Mouse (Mus musculus) forebrain, embryonic 15.5 days (tissue): ENCODE measurements at regions not wholly inside any gene's neighbourhood (a gene's known extent, or its start where the extent isn't known, plus 50 kb on each side); places are given as distances from the start of the nearest gene placed in this dataset.
"Not testable (repeated sequence)": the region's sequence is repeated elsewhere in the genome, so short reads cannot be mapped to it uniquely, and the experiment has no call there.

Experiments used
- ATAC-seq: fragments of 200-750 bp; cut with Nextera tagmentation; replicated peaks from 2 replicates; pipeline ENCODE4 v1.8.0; 2017; ENCODE audit warnings: mild to moderate bottlenecking, moderate TSS enrichment, moderate library complexity
- H3K27ac ChIP-seq: fragments of 300-500 bp; sonication (generic); replicated peaks from 2 replicates; pipeline ENCODE4 v1.5.1; 2015; ENCODE audit warnings: mild to moderate bottlenecking, inconsistent platforms
- H3K27me3 ChIP-seq: fragments of 300-500 bp; sonication (generic); 2 replicates; pipeline ENCODE4 v1.6.1; 2015; ENCODE audit warnings: inconsistent platforms
- H3K36me3 ChIP-seq: fragments of 300-500 bp; sonication (generic); 2 replicates; pipeline ENCODE4 v1.6.1; 2015; ENCODE audit warnings: mild to moderate bottlenecking, inconsistent platforms
- H3K4me1 ChIP-seq: fragments of 300-500 bp; sonication (generic); 2 replicates; pipeline ENCODE4 v1.6.1; 2015; ENCODE audit warnings: inconsistent platforms
- H3K4me2 ChIP-seq: fragments of 300-500 bp; sonication (generic); replicated peaks from 2 replicates; pipeline ENCODE4 v1.6.1; 2015; ENCODE audit warnings: mild to moderate bottlenecking, inconsistent platforms
- H3K4me3 ChIP-seq: fragments of 300-500 bp; sonication (generic); 2 replicates; pipeline ENCODE4 v1.5.1; 2015; ENCODE audit warnings: mild to moderate bottlenecking, inconsistent platforms
- H3K9ac ChIP-seq: fragments of 300-500 bp; sonication (generic); replicated peaks from 2 replicates; pipeline ENCODE4 v1.6.1; 2015; ENCODE audit warnings: mild to moderate bottlenecking, inconsistent platforms
- H3K9me3 ChIP-seq: fragments of 300-500 bp; sonication (generic); 2 replicates; pipeline ENCODE4 v1.6.1; 2016; ENCODE audit warnings: inconsistent platforms
- WGBS: fragments of 180-500 bp; shearing (Covaris S2); methylation state at CpG from one replicate; pipeline ENCODE4 v1.1.7; 2015; ENCODE audit warnings: mixed read lengths; 5-methylcytosine and 5-hydroxymethylcytosine counted together

DNA sequence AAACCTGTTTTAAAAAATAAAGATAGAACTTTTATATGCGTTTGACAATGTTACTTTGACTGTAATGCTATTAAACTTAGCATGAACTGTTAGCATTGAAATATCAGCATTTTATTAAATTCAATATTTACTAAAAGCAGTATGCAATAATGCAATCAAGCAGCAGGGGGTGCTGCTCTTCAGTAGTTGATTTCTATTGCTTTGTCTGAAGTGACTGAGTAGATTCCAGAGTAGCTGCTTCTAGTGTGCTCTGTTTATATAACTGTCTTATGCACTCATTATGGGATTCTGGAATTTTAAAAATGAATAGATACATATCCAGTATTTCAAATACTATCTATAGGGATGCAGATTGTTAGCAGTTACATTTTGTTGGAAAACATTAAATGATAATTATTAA is 146.2 kb downstream of the Gm28710 start:
- Histone ChIP-seq H3K4me1 (no peaks in the 10 kb centered on the region), H3K4me3 (no peak overlapping the region), H3K27me3 (no peaks in the 10 kb centered on the region), H3K4me2 (no peak overlapping the region), H3K9ac (no peak overlapping the region), H3K27ac (no peak overlapping the region), H3K9me3 (no peaks in the 10 kb centered on the region), H3K36me3 (no peaks in the 10 kb centered on the region)
- ATAC-seq = peak; percentile 71
- WGBS = 61% methylated on average over 1 of the region's 1 CpGs

DNA sequence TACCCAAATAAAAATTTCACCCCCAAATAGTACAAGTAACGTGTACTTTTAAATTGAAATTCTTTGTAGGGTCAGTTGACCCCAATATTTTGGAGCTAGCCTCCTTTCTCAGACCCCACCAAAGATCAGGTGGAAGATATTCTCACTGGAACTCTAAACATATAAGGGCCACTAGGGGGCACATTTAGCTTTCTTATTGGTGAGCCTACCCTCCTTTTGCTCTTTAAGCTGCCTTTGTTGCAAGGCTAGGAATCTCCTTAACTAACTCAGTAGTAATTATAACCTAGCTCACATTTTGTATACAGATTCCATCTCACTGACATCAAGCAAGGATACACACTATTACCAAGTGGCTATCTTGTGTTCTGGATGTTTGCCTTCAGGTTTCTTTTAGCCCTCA is 155.8 kb downstream of the Gm28710 start:
- no peaks in the 10 kb centered on the region for H3K4me1 ChIP-seq
- H3K9me3 ChIP-seq = no peaks in the 10 kb centered on the region
- no peak overlapping the region for H3K4me3 ChIP-seq
- H3K36me3 ChIP-seq = no peaks in the 10 kb centered on the region
- 27% methylated on average over 1 of the region's 1 CpGs for WGBS
- H3K27ac ChIP-seq = no peak overlapping the region
- no peak overlapping the region for H3K9ac ChIP-seq
- no peak overlapping the region for H3K4me2 ChIP-seq
- ATAC-seq = peak; percentile 78
- no peaks in the 10 kb centered on the region for H3K27me3 ChIP-seq

DNA sequence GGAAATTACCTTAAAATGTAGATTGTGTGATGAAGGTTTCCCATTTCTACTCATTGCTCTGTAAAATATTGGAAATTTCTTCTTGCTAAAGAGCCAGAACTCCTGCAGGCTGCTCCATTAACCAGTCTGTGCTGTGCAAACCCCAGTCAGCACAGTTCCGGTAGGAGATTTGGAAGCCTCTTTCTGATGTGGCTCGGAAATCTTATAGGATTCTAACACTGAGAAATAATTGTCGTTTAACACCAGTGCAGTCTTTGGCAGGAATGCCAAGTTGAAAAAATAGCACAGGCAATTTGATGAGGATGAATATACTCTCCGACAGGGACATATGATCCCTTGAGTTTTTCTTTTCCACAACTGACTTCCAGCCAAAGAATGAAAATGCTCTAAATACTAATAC is 176.1 kb downstream of the Gm28710 start:
- no peak overlapping the region for H3K4me2 ChIP-seq
- H3K4me1 ChIP-seq = no peaks in the 10 kb centered on the region
- H3K27me3 ChIP-seq = no peaks in the 10 kb centered on the region
- H3K9ac ChIP-seq = no peak overlapping the region
- 50% methylated on average over 4 of the region's 4 CpGs for WGBS
- H3K4me3 ChIP-seq = no peak overlapping the region
- peak; percentile 51 for ATAC-seq
- peak overlapping the region; percentile 19; the same call in 1 of the 2 replicates for H3K27ac ChIP-seq
- no peaks in the 10 kb centered on the region for H3K36me3 ChIP-seq
- H3K9me3 ChIP-seq = no peaks in the 10 kb centered on the region

DNA sequence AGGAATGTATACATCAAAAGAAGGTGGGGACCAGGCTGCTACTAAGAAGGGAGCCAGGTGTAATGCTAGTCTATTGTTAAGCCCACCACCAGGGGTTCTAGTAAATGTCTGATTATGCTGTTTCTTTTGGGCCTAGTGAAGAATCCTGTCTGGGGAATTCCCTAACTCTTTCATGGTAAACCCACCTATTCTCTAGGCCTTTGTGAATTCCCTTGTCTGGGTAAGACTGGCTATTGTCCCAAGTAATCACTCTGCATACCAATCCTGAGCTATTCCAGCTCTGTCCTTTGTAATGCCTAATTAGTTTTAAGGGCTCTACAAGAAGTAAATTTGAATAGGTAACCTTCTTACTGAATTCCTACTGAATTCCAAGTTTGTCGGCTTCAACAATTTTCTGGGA is 177.2 kb downstream of the Gm28710 start:
- not testable (repeated sequence) for H3K9me3 ChIP-seq, ATAC-seq, H3K4me2 ChIP-seq, H3K9ac ChIP-seq, H3K27ac ChIP-seq, H3K4me3 ChIP-seq, H3K4me1 ChIP-seq, H3K36me3 ChIP-seq, H3K27me3 ChIP-seq
- WGBS = 4% methylated on average over 1 of the region's 1 CpGs

DNA sequence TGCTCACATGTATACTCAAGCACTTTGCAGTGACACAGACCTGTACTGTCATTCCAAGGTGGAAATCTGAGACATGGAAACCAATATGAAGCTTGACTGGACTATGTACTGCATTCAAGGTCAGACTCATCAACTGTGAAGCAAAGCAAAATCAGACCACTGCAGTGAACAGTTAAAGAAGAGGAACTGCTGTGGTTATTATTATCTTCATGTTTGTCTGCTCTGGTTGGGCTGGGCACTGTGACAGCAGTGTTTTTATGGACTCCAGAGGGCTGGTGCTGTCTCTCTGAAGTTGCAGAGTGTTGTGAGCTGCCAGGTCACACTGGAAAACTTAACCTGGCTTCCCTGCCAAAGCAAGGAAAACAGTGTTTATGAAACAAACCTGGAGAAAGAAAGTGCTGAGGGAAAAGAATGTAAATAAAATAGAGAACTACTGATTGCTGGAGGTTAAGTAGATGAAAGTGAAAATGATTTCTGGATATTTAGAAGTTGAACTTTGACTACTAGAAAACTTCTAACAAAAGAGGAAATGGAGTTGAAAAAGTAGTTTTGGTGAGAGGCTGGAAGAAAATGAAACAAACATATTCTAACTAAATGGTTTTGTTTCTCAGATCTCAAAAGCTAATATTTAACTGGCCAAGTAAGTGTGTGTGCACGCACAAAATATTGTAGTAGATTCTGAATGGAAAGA is 181.7 kb downstream of the Gm28710 start:
- Histone ChIP-seq H3K4me2 (no peak overlapping the region), H3K4me1 (no peaks in the 10 kb centered on the region), H3K36me3 (no peaks in the 10 kb centered on the region), H3K27ac (no peak overlapping the region), H3K27me3 (no peaks in the 10 kb centered on the region), H3K9ac (no peak overlapping the region), H3K9me3 (no peaks in the 10 kb centered on the region), H3K4me3 (no peak overlapping the region)
- ATAC-seq = no peak
- 88% methylated on average over 1 of the region's 1 CpGs for WGBS

DNA sequence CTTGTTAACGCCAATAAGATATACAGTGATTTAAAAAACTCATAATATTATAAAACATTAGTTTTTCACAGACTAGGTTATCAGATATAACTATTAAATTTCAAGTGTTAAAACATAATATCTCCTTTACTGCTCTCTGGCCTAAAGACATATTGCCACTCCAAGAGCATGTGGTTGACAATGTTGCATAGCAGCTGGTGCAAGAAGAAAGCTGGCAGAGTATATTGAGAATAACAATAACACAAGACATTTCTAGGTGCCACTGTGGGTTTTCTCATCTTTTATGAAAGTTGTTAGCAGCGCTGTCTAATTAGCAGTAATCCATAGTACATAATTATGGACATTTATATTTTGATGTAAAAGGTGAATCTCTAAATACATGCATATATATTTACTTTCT is 184.4 kb downstream of the Gm28710 start:
- ATAC-seq = no peak
- H3K9me3 ChIP-seq = no peaks in the 10 kb centered on the region
- no peaks in the 10 kb centered on the region for H3K4me1 ChIP-seq
- H3K27ac ChIP-seq = no peak overlapping the region
- H3K4me2 ChIP-seq = no peak overlapping the region
- no peaks in the 10 kb centered on the region for H3K27me3 ChIP-seq
- WGBS = 81% methylated on average over 2 of the region's 2 CpGs
- H3K9ac ChIP-seq = no peak overlapping the region
- no peak overlapping the region for H3K4me3 ChIP-seq
- H3K36me3 ChIP-seq = no peaks in the 10 kb centered on the region

DNA sequence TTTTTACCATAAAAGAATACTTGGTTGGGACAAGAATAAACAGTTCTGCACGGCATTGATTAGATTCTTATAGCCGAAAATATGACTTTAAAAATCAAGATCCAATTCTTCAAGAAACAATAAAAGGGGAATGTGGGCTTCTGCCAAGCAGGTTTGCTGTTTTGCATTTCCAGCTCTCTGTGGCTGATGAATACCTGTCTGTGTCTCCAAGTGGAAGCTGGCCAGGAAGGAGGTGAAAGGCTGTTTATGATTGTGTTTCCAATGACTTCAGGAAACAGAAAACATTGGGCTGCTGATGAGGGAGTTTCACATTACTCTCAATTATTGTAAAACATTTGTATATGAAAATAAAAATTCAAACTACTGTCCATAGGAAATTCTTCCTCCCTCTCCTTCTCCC is 193.3 kb downstream of the Gm28710 start:
- no peak for ATAC-seq
- 78% methylated on average over 2 of the region's 2 CpGs for WGBS

DNA sequence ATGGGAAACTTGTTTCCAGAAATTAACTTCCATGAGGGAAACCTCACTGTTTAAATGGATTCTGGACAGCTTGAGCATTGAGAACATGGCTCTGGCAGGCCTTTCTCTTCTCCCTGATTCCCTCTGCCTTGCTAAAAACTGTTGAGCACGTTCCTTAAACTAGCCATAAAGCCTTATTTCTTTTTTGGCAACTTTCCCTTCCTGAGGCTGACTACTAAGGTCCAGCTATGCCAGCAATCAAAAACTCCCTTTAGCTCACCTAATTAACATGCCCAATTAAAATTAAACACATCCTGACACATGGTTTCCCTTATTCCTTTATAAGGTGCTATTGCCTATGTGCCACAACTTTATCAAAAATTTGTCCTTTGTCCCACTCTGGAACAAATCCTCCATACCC is 199.9 kb downstream of the Gm28710 start:
- WGBS = 39% methylated on average over 1 of the region's 1 CpGs
- no peak overlapping the region for H3K9ac ChIP-seq
- no peak overlapping the region for H3K27ac ChIP-seq
- ATAC-seq = peak; percentile 51; the same call in 1 of the 2 replicates
- H3K4me3 ChIP-seq = no peak overlapping the region
- H3K4me1 ChIP-seq = no peaks in the 10 kb centered on the region
- H3K36me3 ChIP-seq = no peaks in the 10 kb centered on the region
- no peaks in the 10 kb centered on the region for H3K9me3 ChIP-seq
- no peak overlapping the region for H3K4me2 ChIP-seq
- H3K27me3 ChIP-seq = no peaks in the 10 kb centered on the region

More for the DNA sequence above, 193.3 kb downstream of the Gm28710 start:
- Histone ChIP-seq H3K27ac (no peak overlapping the region), H3K36me3 (no peaks in the 10 kb centered on the region), H3K4me3 (no peak overlapping the region), H3K4me1 (no peaks in the 10 kb centered on the region), H3K9ac (no peak overlapping the region), H3K27me3 (no peaks in the 10 kb centered on the region), H3K4me2 (no peak overlapping the region), H3K9me3 (no peaks in the 10 kb centered on the region)

DNA sequence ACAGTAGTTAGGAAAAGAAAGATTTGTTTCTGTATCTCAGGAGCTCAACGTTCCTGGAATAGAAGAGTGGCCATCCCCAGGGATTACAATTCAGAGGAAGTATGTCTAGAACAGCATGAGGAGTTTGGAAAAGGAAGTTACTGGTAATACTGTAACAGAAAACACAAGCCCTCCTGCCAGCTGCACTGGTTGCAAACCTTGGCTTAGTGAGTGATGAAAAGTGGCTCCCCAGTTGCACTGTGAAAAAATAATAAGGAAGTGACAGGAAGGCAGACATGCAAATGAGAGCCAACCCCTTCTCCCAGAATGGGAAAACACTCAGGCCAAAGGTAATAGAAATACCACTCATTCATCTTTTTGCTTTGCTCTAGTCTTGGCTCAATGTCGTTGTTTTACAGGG is 207.6 kb downstream of the Gm28710 start:
- Histone ChIP-seq H3K36me3 (no peaks in the 10 kb centered on the region), H3K9ac (no peak overlapping the region), H3K4me2 (no peak overlapping the region), H3K4me1 (peaks cover 5% of the 10 kb centered on the region; the same call in 1 of the 2 replicates), H3K27ac (0 out of 2 replicates have a peak overlapping the region, but pooled peaks have one; percentile 31), H3K9me3 (no peaks in the 10 kb centered on the region), H3K27me3 (no peaks in the 10 kb centered on the region), H3K4me3 (no peak overlapping the region)
- WGBS = 47% methylated on average over 2 of the region's 2 CpGs
- ATAC-seq = peak; percentile 69

DNA sequence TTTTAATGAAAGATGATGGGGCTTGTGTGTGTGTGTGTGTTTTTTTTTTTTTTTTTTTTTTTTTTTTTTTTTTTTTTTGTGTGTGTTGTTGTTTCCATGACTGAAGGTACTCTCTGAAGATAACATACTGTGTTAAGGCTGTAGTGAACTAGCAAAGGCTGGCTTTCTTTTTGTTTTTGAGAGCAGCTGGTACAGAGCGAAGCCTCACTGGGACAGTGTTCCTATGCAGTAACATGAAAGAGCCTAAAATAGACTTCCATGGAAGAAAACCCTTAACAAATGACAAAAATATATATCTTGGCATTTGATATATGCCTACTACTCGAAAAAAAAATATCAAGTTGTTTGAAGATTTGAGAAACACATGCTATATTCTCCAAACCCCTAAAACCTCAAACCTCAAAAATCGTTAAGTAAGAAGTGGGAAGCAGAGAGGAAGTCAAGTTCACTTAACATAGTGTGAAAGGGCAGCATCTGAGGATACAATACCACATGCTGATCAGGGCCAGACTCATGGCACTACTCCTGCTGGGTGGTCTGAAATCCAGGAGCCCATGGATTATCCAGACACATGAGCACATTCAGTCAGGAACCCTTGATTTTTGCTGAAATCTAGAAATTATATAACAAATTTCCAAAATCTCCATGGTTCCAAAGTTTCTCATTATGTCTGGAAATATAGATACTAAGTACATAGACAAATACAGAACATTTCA is 215.4 kb downstream of the Gm28710 start:
- no peaks in the 10 kb centered on the region for H3K9me3 ChIP-seq
- no peak for ATAC-seq
- no peak overlapping the region for H3K4me2 ChIP-seq
- no peak overlapping the region for H3K9ac ChIP-seq
- no peak overlapping the region for H3K27ac ChIP-seq
- H3K36me3 ChIP-seq = no peaks in the 10 kb centered on the region
- 63% methylated on average over 3 of the region's 3 CpGs for WGBS
- no peak overlapping the region for H3K4me3 ChIP-seq
- no peaks in the 10 kb centered on the region for H3K27me3 ChIP-seq
- H3K4me1 ChIP-seq = no peaks in the 10 kb centered on the region

DNA sequence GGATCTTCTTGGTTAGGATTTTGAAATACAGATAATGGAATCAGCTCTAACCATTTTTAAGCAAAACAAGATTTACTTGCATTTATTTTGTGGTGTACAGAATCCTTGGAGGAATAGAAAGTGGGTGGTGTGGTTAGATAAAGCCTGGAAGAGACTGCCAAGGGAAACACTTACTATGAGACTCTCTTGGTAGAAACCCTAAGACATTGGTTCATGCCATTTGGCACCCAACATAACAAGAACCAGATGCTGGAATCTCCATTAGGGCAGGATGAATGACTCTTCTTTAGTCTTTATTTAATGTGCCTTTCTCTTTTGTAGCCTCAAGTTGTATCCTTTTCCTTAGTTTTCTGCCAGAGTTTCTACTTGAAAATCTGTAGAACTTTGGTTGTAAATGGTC is 230.0 kb downstream of the Gm28710 start:
- no peak for ATAC-seq
- H3K27ac ChIP-seq = no peak overlapping the region
- H3K4me1 ChIP-seq = no peaks in the 10 kb centered on the region
- no peaks in the 10 kb centered on the region for H3K27me3 ChIP-seq
- no peak overlapping the region for H3K9ac ChIP-seq
- H3K9me3 ChIP-seq = no peaks in the 10 kb centered on the region
- no peaks in the 10 kb centered on the region for H3K36me3 ChIP-seq
- H3K4me2 ChIP-seq = no peak overlapping the region
- no peak overlapping the region for H3K4me3 ChIP-seq

DNA sequence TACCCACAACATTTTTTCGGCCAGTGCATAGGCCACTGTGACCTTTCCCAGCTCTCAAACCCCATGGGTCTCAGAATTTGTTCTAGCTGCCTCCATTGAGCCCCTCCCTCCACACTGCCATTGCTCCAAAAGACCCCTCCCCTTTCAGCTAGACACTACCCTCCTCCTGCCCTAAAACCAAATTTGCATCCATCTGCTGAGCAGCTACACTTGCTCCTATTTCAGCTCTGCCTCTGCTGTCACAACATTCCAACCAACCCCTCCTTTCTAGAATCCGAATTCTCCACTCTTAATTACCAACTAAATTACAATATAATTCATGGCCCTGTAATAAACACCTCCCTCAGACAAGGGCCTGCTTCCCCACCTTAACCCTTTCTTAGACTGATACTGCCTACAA is 262.3 kb downstream of the Gm28710 start:
- no peaks in the 10 kb centered on the region for H3K27me3 ChIP-seq
- peak; percentile 38; the same call in 1 of the 2 replicates for ATAC-seq

DNA sequence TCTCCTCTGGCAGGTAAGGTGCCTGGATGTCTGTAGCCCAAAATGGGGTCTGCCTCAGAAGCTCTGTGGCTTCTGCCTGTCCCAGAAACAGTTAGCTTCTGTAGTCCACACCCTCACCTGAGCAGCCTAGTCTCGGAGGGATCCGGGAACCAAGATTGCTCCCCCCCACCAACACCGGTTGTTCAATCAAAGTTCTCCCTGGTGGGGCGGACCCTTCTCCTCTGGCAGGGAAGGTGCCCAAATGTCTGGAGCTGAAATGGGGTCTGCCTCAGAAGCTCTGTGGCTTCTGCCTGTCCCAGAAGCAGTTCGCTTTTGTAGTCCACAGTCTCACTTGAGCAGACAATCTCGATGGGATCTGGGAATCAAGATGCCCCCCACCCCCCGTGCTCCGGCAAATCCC is 273.0 kb downstream of the Gm28710 start:
- Histone ChIP-seq H3K9me3 (no peaks in the 10 kb centered on the region), H3K9ac (no peak overlapping the region), H3K4me2 (no peak overlapping the region), H3K27ac (no peak overlapping the region), H3K4me3 (no peak overlapping the region), H3K4me1 (no peaks in the 10 kb centered on the region), H3K36me3 (no peaks in the 10 kb centered on the region), H3K27me3 (no peaks in the 10 kb centered on the region)
- 97% methylated on average over 8 of the region's 8 CpGs for WGBS
- ATAC-seq = no peak

More for the DNA sequence above, 262.3 kb downstream of the Gm28710 start:
- H3K36me3 ChIP-seq = no peaks in the 10 kb centered on the region
- no peaks in the 10 kb centered on the region for H3K9me3 ChIP-seq
- no peak overlapping the region for H3K4me3 ChIP-seq
- no peak overlapping the region for H3K4me2 ChIP-seq
- H3K4me1 ChIP-seq = no peaks in the 10 kb centered on the region
- 54% methylated on average over 2 of the region's 2 CpGs for WGBS
- no peak overlapping the region for H3K9ac ChIP-seq
- no peak overlapping the region for H3K27ac ChIP-seq
